Mouse (Mus musculus): ENCODE data around the gene Cyp27b1.

GRCm38 (mm10) chr10:127083292-127083914, 35.4 kb downstream of the Cyp27b1 start:
- TF ChIP-seq CTCF (IDR thresholded peaks at IDR 0.05; ENCODE audit: control insufficient read depth, insufficient read depth, insufficient replicate concordance, low read depth, low read length) (no peak), POLR2A (IDR thresholded peaks at IDR 0.05; ENCODE audit: control insufficient read depth, low read depth, low read length) (no peak)
